Mouse (Mus musculus): ENCODE measurements around the gene Fam189a2.

DNA sequence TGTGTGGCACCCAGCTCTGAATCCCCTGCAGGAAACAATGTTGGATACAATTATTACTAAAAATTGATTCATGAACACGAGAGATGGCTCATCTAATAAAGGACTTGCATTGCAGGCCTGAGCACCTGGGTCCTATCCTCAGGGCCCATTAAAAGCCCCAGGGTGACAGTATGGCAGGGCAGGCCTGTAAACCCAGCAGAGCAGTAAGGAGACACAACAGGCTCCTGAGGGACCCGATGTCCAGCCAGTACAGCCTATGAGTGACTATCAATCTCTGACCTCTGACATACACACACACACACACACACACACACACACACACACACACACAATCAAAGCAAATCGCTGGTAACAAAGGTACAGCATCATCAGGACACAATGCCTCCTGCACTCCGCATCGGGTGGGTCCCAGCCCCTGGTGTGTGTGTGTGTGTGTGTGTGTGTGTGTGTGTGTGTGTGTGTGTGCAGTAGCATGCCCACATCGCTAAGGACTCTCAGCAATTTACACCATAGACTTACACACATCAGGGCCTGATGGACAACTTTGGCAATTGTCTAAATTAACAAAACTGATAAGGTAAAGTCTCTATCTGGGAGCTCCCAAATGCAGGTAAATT, 69.9 kb downstream of the Fam189a2 start:
- TF ChIP-seq POLR2A (IDR thresholded peaks at IDR 0.05; ENCODE audit: control insufficient read depth, low read depth, low read length) = no peak
- TF ChIP-seq CTCF (IDR thresholded peaks at IDR 0.05; ENCODE audit: control insufficient read depth, insufficient read depth, insufficient replicate concordance, low read depth, low read length) = no peak
